Mouse (Mus musculus) forebrain, embryonic 14.5 days (tissue): ENCODE measurements around the gene Tmc6. TPM values are rescaled to one million over a fixed set of nuclear protein-coding genes. Genes with fewer than 3 reads are reported as not detected.

ENCODE experiments used
- ATAC-seq: fragments of 200-750 bp; cut with Nextera tagmentation; 2 replicates; pipeline ENCODE4 v1.8.0; 2017; ENCODE audit warnings: mild to moderate bottlenecking, moderate library complexity
- DNase-seq: peaks from one replicate; pipeline ENCODE4 v3.0.0-alpha.2; 2015; ENCODE audit warnings: low spot score
- H3K27ac ChIP-seq: fragments of 300-500 bp; sonication (generic); 2 replicates; pipeline ENCODE4 v1.5.1; 2014; ENCODE audit warnings: low read depth, mild to moderate bottlenecking, control low read depth, low read length, moderate library complexity
- H3K27me3 ChIP-seq: fragments of 300-500 bp; sonication (generic); replicated peaks from 2 replicates; pipeline ENCODE4 v1.6.1; 2014; ENCODE audit warnings: low read length, control low read depth, mixed read lengths; ENCODE audit not compliant: control insufficient read depth, insufficient read depth
- H3K36me3 ChIP-seq: fragments of 300-500 bp; sonication (generic); 2 replicates; pipeline ENCODE4 v1.6.1; 2014; ENCODE audit warnings: low read length, control low read depth; ENCODE audit not compliant: control insufficient read depth, insufficient read depth
- H3K4me1 ChIP-seq: fragments of 300-500 bp; sonication (generic); 2 replicates; pipeline ENCODE4 v1.6.1; 2014; ENCODE audit warnings: antibody characterized with exemption, low read length, control low read depth; ENCODE audit not compliant: control insufficient read depth, insufficient read depth
- H3K4me2 ChIP-seq: fragments of 300-500 bp; sonication (generic); 2 replicates; pipeline ENCODE4 v1.6.1; 2014; ENCODE audit warnings: mild to moderate bottlenecking, control low read depth, low read length
- H3K4me3 ChIP-seq: fragments of 300-500 bp; sonication (generic); 2 replicates; pipeline ENCODE4 v1.5.1; 2014; ENCODE audit warnings: low read depth, low read length, control low read depth
- H3K9ac ChIP-seq: fragments of 300-500 bp; sonication (generic); 2 replicates; pipeline ENCODE4 v1.6.1; 2014; ENCODE audit warnings: mild to moderate bottlenecking, low read length, control low read depth, moderate library complexity
- H3K9me3 ChIP-seq: fragments of 300-500 bp; sonication (generic); replicated peaks from 2 replicates; pipeline ENCODE4 v1.6.1; 2016; ENCODE audit warnings: low read length, control low read depth, mixed read lengths; ENCODE audit not compliant: control insufficient read depth
- WGBS: fragments of 180-500 bp; shearing (Covaris S2); extraction: QIAGEN DNeasy Blood & Tissue Kit; methylation state at CpG from one replicate; pipeline ENCODE4 v1.1.7; 2014; 5-methylcytosine and 5-hydroxymethylcytosine counted together
- polyA plus RNA-seq: library from polyadenylated mRNA; unstranded; fragments of >200 nt; fragmentation: Nextera tagmentation; extraction: Ambion mirVana; gene quantifications from 2 replicates; pipeline ENCODE4 v1.2.1, GENCODE M21; 2014

The Tmc6 gene
- polyA plus RNA-seq, 1 experiment from 2014 or later = 2.6 TPM

DNA sequence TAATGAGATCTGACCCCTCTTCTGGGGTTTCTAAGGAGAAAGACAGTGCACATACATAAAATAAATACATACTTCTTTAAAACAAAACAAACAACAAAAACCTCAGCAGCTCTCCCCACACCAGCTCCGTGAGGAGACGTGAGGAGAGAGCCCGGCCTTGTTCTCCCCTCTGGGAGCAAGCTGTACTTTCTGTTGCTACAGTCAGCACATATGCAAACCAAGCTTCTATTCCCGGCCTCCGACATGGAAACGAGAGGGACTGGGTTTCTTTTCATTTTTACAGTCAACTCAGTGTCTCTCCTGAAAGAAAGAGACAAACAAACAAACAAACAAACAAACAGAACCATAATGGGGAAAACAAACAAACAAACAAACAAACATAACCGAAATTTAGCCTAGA lies 18.0 kb upstream of the Tmc6 start:
- Histone ChIP-seq H3K36me3 (no peaks in the 10 kb centered on the region), H3K4me2 (no peak overlapping the region), H3K9ac (no peak overlapping the region), H3K4me1 (no peaks in the 10 kb centered on the region), H3K27ac (no peak overlapping the region), H3K27me3 (no peaks in the 10 kb centered on the region), H3K4me3 (no peak overlapping the region), H3K9me3 (no peaks in the 10 kb centered on the region)
- ATAC-seq = no peak
- 88% methylated on average over 7 of the region's 7 CpGs for WGBS
- DNase-seq = no peak

DNA sequence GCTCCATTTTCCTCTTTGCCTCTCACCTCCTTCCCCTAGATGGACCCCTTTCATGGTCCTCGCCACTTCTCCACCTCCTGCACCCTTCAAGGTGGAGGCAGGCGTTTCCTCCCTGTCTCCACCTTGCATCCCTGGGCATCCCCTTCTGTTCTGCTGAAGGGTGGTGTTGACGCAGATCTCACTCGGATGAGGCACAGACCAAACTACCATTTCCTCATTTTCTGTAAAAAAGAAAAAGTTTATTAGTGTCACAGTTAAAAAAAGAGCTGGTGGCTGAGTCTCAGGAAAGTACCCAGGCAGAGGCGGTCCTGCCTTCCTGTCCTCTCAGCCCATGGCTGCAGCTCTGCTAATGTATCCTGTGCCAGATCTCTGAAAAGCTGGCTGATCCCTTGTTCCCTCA lies 17.2 kb upstream of the Tmc6 start:
- Histone ChIP-seq H3K4me3 (no peak overlapping the region), H3K9me3 (no peaks in the 10 kb centered on the region), H3K36me3 (no peaks in the 10 kb centered on the region), H3K27ac (no peak overlapping the region), H3K27me3 (no peaks in the 10 kb centered on the region), H3K9ac (no peak overlapping the region), H3K4me1 (no peaks in the 10 kb centered on the region), H3K4me2 (no peak overlapping the region)
- ATAC-seq (no peak), DNase-seq (no peak)
- 71% methylated on average over 5 of the region's 5 CpGs for WGBS

DNA sequence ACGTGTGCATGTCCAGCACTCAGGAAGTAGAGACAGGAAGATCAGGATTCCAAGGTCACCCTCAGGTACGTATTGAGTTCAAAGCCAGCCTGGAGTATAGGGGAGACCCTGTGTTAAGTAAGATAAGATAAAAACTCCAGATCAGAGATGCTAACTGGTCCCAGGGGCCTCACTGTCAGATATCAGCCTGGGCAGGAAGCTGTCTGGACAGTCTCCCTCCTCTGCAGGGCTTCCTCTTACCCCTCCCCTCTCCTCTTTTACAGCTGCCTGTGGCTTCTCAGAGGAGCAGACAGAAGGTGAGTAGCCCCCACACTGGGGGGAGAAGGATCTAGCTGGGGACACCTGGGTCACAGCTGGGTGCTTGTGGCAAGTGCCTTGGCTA lies 16.2 kb upstream of the Tmc6 start:
- Histone ChIP-seq H3K9ac (no peak overlapping the region), H3K4me1 (no peaks in the 10 kb centered on the region), H3K27ac (no peak overlapping the region), H3K4me3 (no peak overlapping the region), H3K9me3 (no peaks in the 10 kb centered on the region), H3K27me3 (no peaks in the 10 kb centered on the region), H3K36me3 (no peaks in the 10 kb centered on the region), H3K4me2 (no peak overlapping the region)
- 79% methylated on average over 2 of the region's 2 CpGs for WGBS
- DNase-seq (no peak), ATAC-seq (no peak)

DNA sequence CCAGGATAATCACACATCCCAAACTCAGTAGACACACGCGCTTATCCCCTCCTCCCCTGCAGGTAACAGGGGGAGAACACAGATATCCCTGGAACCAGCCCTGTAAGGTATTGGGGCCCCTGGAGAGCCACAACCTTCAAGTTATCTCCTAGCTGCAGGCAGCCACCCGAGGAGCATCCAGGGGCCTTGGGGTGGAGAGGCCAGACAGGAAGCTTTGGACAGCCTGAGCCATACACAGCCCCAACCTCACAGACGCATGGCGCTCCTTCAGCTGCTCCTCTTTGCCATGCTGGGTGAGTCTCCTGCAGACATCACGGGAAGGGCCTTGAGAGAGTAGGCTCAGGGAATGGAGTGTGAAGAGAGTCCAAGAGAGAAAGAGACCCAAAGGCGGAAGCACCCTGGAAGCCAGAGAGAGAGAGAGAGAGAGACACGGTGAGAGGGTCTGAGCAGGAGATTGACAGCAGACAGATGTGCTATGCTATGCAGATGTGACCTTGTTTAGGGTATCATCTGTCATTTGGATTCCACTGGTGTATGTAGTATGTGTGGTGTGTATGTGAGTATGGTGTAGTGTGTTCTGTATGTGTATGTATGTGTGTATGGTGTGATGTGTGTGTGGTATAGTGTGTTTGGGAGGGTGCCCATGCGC lies 15.6 kb upstream of the Tmc6 start, which contains the start of gene 6030468B19Rik:
Gene 6030468B19Rik (plus strand): TSS at position 150 of the 649 bp plus-strand sequence.
- H3K4me3 ChIP-seq = no peak within 1 kb of the TSS
- H3K27me3 ChIP-seq = no peaks in the 10 kb centered on the region
- H3K9ac ChIP-seq = no peak within 1 kb of the TSS
- H3K4me2 ChIP-seq = no peak within 1 kb of the TSS
- ATAC-seq (no peak), DNase-seq (no peak)
- 65% methylated on average over 9 of the region's 9 CpGs for WGBS
- no peaks in the 10 kb centered on the region for H3K36me3 ChIP-seq
- no peaks in the 10 kb centered on the region for H3K9me3 ChIP-seq
- H3K4me1 ChIP-seq = no peaks in the 10 kb centered on the region
- H3K27ac ChIP-seq = no peak within 1 kb of the TSS

DNA sequence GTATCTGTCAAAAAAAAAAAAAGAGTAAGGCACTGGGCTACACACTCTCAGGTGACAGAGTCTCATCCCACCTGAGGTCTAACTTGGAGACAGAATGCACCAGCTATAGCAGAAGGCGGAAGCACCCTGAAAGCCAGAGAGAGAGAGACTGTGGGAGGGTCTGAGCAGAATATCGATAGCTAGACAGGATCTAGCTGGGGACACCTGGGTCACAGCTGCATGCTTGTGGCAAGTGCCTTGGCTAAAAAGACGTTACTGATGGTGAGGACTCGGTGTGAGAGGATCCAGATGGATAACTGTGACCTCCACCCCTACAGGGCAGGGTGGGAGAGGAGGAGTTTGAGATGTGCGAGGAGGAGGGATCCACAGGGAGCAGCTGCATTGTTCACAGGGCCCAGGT lies 15.0 kb upstream of the Tmc6 start:
- Histone ChIP-seq H3K4me3 (no peak overlapping the region), H3K9me3 (no peaks in the 10 kb centered on the region), H3K9ac (no peak overlapping the region), H3K4me1 (no peaks in the 10 kb centered on the region), H3K27me3 (0 out of 2 replicates have a peak, but pooled peaks cover 3% of the 10 kb centered on the region), H3K4me2 (no peak overlapping the region), H3K27ac (no peak overlapping the region), H3K36me3 (no peaks in the 10 kb centered on the region)
- 51% methylated on average over 5 of the region's 5 CpGs for whole genome bisulfite sequencing
- no peak for ATAC-seq
- DNase-seq = no peak

DNA sequence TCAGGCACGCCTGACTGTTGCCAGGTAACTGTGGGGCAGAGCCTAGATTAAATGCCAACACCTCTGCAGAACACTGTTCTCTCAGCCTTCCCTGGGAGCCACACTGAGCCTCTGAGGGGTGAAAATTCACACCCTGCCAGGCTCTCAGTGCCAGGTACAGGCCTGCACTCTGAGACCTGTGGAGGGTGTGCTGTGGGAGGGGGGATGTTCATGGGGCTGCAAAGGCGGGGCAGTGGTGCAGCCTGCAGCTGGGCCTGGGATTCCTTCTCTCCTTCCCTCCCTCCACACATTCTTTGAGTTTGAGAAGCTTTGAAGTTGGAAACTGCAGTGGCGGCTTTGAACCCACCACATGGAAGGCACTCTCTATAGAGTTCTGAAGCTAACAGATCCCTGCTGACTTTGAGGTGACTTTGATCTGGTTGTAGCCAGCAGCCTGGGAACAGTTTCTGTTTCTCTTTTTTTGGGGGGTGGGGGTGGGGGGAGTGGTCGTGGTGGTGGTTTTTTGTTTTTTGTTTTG lies 12.1 kb upstream of the Tmc6 start:
- H3K4me1 ChIP-seq = no peaks in the 10 kb centered on the region
- H3K4me3 ChIP-seq = no peak overlapping the region
- H3K36me3 ChIP-seq = no peaks in the 10 kb centered on the region
- no peak overlapping the region for H3K4me2 ChIP-seq
- H3K9ac ChIP-seq = no peak overlapping the region
- DNase-seq (no peak), ATAC-seq (no peak)
- 56% methylated on average over 4 of the region's 4 CpGs for WGBS
- no peak overlapping the region for H3K27ac ChIP-seq
- 0 out of 2 replicates have a peak, but pooled peaks cover 5% of the 10 kb centered on the region for H3K27me3 ChIP-seq
- H3K9me3 ChIP-seq = no peaks in the 10 kb centered on the region

DNA sequence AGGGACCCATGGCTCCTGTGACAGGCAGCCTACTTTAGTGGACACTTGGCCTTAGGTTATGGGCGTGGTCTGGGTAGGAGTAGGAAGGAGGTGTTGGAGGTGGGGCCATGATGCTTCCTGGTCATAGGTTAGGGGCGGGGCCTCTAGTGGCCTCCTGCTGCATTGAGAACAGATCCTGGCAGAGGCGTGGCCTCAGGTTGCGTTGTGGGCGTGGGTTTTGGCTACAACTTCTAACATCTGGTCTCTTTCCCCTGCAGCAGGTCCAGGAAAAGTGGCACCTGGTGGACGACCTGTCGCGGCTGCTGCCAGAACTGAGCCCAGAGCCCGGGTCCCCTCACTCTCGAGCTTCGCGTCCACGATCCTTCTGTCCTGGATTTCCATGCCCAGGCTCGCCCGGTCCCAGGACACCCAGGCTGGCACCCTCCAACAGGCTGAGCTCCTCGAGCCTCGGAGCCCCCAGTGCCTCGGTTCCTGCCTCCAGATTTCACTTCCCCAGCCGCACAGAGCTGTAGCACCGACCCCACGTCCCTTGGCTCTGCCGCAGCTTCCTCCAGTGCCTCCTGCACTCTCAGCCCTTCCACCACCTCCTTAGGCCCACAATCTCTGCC lies 10.4 kb upstream of the Tmc6 start:
- Histone ChIP-seq H3K27ac (no peak overlapping the region), H3K4me2 (no peak overlapping the region), H3K4me1 (no peaks in the 10 kb centered on the region), H3K27me3 (0 out of 2 replicates have a peak, but pooled peaks cover 5% of the 10 kb centered on the region), H3K9ac (no peak overlapping the region), H3K36me3 (no peaks in the 10 kb centered on the region), H3K4me3 (no peak overlapping the region), H3K9me3 (no peaks in the 10 kb centered on the region)
- DNase-seq (no peak), ATAC-seq (no peak)
- WGBS = 9% methylated on average over 22 of the region's 22 CpGs

DNA sequence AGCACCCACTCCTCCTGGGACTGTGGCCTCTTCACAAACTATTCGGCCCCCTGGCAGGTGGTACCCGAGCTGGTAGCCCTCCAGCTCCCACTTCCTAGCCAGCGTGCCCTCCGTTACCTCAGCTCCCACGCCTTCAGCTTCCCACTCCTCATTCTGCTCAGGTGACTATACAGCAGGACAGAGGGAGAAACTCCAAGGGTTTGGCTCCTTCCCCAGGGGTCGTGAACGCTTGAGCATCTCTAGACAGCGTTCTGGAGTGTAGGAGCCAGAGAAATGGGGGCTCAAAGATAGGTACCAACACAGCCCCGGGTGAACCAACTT lies 9.4 kb upstream of the Tmc6 start:
- Histone ChIP-seq H3K4me3 (no peak overlapping the region), H3K9me3 (no peaks in the 10 kb centered on the region), H3K27me3 (0 out of 2 replicates have a peak, but pooled peaks cover 5% of the 10 kb centered on the region), H3K27ac (no peak overlapping the region), H3K9ac (no peak overlapping the region), H3K36me3 (no peaks in the 10 kb centered on the region), H3K4me2 (no peak overlapping the region), H3K4me1 (no peaks in the 10 kb centered on the region)
- 90% methylated on average over 9 of the region's 9 CpGs for WGBS
- DNase-seq = no peak
- no peak for ATAC-seq

DNA sequence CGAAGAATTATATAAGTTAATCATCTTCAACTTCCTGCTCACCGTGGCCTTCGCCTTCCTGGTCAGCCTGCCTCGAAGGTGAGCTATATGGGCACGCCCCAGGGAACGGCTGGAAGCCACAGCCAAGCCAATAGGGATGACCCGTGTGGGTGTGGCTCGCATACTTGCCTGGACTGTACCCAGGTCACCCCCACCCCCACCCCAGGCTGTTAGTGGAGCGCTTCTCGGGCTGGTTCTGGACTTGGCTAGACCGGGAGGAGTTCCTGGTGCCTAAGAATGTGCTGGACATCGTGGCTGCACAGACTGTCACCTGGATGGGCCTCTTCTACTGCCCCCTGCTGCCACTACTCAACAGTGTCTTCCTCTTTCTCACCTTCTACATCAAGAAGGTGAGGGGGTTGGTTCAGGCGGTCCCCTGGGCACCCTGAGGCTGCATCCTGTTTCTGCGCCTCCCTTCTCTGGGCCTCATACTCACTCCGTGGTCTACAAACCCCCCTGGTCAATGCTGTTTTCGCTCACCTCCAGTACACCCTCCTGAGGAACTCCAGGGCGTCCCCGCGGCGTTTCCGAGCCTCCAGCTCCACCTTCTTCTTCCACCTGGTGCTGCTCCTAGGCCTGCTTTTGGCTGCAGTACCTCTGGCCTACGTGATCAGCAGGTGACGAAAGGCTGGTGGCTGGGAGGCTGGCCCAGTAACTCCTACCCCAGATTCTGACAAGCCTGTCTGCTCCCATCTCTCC lies 8.9 kb upstream of the Tmc6 start:
- Histone ChIP-seq H3K36me3 (no peaks in the 10 kb centered on the region), H3K9ac (no peak overlapping the region), H3K27me3 (0 out of 2 replicates have a peak, but pooled peaks cover 5% of the 10 kb centered on the region), H3K4me3 (no peak overlapping the region), H3K4me2 (peak overlapping the region; percentile 12; the same call in 1 of the 2 replicates), H3K4me1 (no peaks in the 10 kb centered on the region), H3K9me3 (no peaks in the 10 kb centered on the region), H3K27ac (no peak overlapping the region)
- ATAC-seq = no peak
- no peak for DNase-seq
- 37% methylated on average over 23 of the region's 23 CpGs for WGBS
